Mouse (Mus musculus) retina, adult 2 months (tissue): ENCODE results near the gene C1qtnf1.

Source experiments
- DNase-seq: peaks from one replicate; pipeline ENCODE4 v3.0.0-alpha.2; 2012; ENCODE audit warnings: low read depth, low spot score

Gene C1qtnf1

DNA sequence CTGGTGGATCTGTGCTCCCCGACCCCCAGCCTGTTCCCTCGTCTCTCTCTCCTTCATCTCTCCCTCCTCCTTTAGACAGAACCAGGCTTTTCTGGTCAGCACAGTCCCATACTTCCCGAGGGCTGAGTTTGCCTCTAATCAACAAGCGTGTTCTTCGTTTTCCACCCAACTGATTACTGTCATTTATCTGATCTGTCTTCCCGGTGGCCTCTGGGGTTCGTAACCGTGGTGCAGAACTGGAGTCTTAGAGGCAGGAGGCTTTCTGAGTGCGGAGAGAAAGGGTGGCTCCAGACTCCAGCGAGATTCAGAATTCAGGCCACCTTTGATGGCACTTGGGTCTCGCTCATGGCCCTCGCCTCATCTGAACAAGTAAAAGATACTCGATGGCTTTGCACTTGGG, 6.1 kb downstream of the C1qtnf1 start:
- no peak for DNase-seq

DNA sequence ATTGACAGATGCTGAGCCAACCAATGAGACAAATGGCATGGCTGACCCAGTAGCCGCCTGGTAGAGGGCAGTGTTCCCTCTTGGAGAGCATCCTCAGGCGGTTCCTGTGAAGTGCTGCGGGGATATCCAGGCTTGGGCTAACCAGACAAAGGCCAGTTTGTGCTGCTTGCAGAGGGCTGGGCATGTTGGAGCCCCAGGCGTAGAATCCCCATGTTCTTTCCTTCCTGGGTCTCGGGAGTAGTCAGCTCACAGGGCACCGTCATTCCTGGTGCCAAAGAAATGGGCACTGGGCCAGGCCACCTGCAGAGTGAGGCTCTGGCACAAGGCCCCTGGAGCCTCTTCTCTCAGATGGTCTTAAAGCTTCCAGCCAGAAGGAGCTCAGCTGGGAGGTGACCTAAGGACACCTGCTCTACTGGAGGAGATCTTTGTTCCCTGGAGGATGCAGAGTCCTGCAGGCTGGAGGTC, 8.5 kb downstream of the C1qtnf1 start:
- DNase-seq, result no peak

DNA sequence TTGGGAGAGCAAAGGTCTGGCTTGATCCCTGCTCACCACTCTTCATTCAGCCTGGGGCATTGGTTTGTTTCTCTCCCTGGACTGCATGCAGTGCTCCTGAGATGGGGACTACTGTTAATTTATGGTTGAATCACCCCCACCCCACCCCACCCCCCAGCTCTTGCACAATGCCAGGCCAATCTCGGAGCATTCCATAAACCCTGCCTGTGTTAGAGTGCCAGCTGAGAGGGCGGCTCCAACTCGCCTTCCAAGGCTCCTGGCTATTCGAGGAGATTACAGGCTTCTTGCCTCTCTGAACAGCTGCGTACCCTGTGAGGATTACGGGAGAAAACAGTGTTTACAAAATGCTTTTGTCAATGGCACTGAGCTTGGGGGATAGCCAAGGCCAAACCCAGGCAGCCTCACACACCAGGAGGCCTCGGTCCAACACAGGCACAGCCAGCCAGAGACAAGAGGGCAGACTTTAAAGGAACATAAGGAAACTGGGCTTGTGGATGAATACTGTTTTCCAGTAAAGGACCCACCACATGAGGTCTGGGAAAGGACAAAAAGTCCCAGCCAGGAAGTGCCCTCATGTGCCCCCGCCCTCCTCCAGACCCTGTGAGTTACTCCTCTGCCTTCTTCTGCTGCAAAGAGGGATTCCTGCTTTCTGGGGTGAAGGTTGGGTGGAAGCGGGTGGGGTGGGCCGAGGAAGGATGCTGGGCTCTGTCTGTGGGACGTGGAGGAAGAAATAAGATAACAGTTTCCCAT, 10.8 kb downstream of the C1qtnf1 start:
- DNase-seq, result no peak

DNA sequence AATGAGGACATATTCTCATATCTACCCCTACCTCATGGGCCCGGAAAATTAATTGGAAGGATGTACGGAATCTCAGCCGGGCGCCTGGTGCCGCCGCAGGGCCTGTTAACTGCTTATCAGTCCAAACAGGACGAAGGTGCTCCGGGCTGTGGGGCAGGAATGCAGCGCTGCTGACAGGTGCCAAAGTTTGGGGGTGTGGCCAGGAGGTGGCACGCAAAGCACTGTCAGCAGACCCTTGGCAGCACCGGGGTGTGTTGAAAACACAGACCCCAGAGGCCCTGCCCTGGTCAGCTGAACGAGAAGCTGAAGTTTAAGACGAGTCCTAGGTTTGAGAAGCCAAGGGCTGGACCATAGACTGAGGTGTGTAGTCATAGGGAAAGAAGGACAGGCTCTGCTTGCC, 14.7 kb downstream of the C1qtnf1 start:
- no peak for DNase-seq

DNA sequence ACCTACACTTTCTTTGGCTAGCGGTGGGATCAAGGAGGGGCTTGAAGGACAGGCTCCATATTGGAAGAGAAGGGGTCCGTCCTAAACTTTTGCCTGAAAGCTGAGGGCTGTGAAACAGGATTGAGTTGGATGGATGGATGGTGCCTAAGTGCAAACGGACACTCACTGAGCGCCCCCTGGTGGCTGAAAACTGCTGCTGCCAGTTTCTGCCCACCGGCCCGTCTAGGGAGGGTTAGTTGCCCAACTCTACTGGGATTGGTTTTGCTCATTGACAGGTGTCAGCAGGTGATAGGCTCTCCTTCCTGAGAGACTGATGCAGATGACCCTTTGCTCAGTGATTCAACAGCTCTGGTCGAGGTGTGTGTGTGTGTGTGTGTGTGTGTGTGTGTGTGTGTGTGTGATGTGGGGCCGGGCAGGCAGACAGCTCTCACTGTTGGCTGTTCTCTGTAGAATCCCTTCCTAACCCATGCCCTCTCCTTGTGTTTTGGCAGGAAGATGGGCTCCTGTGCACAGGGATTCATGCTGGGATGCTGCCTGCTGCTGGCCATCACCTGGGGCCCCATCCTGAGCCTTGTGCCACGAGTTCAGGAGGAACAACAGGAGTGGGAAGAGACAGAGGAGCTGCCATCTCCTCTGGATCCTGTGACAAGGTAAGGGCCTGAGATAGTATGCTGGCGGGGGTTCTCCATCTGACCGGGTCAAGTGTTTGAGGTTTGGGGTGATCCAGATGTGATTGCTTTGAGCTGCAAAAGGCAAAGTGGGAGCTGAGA, 15.4 kb downstream of the C1qtnf1 start:
- DNase-seq, result no peak

DNA sequence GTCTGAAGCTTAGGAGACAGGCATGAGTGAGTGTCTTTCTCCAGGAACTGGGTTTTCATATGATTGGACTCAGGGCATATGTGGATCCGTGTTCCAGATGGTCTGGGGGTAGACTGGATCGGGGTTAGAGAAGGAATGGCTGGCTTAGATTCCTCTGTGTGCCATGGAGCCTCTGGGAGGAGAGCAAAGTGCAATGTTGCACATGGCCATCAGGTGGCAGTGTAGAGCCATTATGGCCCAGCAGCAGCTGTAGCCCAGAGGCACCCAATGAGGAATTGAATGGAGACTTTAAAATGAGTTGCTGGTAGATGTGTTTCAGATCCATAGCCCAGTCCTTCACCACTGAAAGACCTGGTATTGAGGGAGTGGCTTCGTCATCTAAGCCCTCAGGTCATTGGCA, 17.8 kb downstream of the C1qtnf1 start:
- peak; percentile 57 for DNase-seq

DNA sequence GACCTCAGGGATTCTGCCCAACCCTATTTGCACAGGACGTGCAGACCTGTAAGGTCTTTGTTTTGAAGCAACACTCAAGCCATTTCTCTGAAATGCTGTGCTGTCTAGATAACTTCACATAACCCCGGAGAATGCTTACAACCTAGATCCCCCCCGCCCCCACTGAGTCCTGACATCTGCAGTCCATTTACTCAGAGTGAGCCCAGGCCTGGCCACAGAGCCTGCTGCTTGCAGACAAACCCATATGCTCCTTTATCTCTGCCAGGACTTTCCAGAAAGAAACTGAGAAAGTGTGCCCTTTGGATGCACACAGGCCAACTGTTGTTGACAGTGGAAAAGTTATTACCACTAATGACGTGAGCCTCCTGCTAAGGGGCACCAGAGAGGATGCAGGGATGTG, 19.3 kb downstream of the C1qtnf1 start:
- no peak for DNase-seq

DNA sequence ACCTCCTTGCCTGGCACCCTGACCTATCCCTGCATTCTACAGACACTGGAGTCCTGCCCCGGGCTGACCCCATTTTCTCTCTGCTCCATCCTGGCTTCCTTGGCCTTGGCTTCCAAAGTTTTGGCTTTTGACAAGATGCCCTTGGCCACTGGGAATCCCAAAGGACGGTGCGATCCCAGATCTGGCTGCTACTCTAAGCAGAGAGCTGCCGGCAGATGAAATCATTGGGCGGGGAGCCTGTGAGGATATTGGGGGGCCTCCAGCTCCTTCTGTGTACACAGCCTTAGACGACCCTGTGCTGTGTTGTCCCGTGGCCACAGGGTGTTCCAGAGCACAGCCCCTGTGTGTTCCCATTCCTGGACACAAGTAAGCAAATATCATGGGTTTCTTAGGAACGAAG, 20.4 kb downstream of the C1qtnf1 start:
- DNase-seq, result no peak

DNA sequence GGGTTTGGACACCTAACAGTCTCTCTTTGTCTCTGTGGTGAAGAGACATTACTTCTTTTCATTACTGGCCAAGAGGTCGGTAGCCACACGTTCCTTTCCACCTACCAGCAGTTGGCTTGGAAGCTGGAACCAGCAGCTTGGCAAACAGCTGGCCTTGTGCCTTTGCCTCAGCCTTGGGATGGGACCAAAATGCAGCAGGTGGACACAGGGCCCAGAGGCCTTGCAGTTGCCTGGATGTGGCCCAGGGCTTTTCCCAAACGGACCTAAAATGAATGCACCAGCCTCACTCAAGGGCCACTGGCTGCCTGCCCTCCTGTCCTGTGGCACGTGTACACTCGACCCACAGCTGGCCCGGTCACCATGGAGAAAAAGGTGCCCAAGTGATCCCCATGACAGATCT, 23.2 kb downstream of the C1qtnf1 start:
- DNase-seq, result no peak

DNA sequence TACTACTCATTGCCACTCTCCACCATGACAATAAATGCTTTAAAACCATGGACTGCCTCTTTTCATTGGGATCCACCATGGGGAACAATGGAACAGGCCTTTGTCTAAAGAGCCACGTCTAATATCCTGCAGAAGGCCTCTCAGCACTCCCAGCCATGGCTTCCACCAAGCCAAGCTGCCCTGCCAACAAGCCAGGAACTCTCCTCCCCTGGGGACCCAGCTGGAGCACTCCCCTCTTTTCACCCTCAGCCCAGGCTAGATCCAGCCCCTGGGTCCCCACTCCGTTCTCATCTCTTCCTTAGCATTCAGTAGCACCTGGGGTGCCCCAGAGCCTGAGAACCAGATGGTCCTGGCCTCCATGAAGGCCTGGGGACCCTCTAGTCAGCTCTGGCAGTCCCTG, 25.0 kb downstream of the C1qtnf1 start:
- no peak for DNase-seq

DNA sequence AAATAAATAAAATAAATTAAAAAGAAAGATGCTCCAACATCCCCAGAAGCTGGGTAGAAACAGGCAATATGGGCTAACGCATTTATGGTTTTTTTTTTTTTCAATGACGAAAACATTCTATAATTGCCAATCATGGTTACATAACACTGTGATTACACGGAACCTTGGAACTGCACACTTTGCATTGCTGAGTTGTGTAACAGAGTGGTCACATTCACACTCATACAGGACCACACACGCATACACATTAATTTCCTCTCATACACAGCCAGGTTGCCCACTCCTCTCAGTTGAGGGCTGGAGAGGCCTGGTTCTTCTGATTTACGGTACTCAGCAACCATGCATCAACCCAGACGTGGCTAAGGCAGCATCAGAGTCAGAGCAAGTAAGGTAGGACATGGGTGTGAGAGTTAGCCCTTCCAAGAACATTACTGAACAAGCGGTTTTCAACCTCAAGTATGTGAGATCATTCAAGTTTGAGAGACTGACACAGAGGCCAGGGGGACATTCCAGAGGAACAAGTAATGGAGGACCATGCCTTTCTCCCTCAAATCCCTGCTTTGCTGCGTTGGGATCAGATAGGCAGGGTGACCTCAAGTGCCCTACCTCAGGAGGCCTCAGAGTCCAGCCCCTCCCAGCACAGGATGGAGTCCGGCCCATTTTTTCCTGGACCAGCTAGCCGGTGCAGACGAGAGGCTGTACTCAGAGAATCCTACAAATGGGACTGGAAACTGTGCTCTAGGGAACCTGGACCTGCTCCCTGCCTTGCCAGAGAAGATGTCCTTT, 26.1 kb downstream of the C1qtnf1 start:
- no peak for DNase-seq

DNA sequence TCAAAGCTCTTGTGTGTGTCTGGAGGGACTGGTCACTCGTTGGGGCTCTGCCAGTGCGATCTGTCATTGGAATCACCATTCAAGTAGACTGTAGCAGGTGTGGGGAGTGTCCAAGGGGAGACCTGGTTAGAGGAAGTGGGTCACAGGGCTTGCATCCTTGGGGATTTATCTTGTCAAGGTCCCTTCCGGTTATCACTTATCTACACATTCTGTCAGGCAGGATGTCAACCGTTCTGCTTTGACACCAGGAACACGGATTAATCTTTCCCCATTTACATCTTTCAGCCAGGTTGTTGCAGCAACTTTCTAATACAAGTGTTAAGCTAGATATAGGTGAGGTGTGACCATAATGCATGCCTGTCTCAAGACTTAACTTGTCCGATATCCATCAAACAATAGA, 27.8 kb downstream of the C1qtnf1 start:
- DNase-seq, result no peak

DNA sequence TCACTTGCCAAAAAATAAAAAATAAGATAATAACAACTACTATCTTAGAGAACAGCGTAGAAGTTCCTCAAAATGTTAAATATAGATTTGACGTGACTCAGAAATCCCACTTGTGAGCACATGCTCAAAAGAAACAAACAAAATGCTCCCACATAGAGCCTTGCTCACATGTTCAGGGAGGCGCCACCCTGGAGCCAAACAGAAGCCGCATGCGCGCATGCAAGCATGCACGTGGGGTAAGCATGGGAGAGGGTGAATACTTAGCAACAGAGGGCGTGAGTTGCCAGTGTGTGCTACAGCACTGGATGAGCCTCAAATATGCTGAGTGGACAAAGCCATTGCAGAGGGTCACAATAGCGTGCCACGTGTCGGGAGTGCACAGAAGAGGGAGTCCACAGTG, 28.9 kb downstream of the C1qtnf1 start:
- DNase-seq, result no peak

DNA sequence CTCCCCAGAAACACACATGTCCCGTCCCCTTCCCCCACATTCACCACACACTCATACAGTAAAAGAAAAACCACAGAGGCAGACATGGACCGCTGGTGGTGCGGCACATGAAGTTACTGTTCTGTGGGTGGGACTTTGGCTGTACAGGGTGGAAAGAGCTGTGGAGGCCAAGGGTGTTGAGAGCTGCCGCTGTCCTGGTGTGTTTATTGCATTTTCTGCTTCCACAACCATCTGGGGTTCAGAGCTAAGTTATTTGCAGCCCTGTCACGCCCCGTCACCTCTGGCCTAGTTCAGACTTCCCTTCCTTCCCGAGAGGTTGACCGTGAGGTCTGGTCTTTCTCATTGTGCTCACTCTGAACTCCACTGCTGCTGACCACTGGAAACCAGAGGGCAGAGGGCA, 31.0 kb downstream of the C1qtnf1 start:
- DNase-seq, result no peak

DNA sequence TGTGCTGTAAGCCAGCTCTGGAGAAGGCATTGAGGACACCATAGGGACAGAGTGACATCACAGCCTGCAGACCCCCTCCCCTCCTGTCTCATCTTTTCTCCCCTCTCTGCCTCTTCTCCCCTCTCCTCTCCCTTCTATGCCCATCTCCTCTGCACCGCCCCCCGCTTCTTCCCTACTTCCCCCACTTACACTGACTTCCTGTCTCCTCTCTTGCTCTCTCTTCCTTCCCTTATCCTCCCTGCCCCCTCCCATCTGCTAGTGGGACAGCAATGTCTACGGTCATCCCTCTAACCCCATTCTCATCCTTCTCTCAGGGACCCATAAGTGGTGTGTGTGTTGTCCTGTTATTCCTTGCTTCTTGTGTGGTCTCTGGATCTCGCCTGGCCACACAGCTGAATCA, 31.5 kb downstream of the C1qtnf1 start:
- DNase-seq, result no peak

DNA sequence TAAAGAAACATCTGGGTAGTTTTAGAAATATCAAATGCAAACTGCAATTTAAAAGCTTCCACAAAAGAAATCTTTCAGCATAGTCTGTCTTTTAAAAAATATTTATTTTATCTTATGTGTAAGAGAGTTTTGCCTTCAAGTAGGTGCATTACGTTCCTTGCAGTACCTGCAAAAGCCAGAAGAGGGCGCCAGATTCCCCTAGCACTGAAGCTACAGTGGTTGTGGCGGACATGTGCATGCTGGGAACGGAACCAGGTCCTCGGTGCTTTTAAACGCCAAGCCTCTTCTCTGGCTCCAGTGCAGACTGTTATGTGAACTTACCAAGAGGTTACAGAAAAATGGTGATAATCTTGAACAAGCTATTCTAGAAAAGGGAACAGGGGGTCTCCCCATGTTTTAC, 32.3 kb downstream of the C1qtnf1 start:
- no peak for DNase-seq

DNA sequence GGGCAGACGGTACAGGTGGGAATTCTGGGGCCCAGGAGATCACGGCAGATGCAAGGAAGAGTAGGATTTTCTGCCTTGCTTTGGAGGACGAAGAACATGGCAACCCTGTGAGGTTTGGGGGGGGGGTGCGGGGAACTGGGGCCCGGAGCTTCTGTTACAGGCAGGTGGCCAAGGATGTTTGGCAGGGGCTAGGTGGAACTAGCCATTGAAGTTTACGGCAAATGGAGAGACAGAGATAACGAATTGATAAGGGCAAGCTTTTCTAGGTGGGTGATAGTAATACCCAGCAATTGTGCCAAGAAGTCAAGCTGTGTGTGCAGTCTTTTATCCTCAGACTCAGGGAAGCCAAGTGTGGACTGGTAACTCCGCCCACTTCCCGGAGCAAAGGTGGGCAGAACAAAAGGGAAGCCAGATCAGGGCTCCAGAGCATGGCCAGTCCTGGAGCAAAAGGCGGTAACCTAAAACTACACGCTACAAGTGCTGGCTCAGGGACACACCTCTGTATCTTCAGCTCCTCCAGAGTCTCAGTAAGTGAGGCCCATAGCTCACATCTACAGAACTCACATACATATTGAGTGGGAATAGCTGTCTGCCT, 39.5 kb downstream of the C1qtnf1 start:
- DNase-seq, result no peak

DNA sequence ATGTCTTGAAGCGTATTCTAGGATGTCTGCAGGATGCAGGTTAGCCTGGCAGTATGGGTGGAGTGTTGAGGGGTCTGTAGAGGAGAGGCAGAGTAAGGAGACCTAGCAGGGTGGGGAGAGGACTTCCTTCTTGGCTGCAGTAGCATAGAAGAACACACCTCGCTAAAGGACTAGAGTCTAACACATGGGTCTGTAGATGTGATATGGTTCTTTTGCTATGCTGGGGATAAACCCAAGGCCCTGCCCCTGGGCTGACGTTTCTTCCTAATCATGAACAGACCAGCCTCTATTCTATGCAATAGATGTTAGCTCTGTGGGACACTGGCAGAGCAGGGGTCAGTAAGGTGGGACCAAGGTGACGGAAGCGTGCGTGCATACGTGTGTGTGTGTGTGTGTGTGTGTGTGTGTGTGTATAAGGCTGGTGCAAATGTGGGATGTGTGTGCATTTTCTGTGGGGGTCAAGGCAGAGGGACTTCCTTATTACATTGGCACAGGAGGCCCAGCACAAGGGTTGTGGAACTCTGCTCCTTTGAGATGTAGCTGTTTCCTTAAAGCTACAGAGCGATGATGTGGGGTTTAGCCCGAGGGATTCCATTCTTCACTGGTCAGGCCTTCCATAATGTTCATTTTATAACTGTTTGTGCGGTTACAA, 41.6 kb downstream of the C1qtnf1 start:
- DNase-seq, result no peak

DNA sequence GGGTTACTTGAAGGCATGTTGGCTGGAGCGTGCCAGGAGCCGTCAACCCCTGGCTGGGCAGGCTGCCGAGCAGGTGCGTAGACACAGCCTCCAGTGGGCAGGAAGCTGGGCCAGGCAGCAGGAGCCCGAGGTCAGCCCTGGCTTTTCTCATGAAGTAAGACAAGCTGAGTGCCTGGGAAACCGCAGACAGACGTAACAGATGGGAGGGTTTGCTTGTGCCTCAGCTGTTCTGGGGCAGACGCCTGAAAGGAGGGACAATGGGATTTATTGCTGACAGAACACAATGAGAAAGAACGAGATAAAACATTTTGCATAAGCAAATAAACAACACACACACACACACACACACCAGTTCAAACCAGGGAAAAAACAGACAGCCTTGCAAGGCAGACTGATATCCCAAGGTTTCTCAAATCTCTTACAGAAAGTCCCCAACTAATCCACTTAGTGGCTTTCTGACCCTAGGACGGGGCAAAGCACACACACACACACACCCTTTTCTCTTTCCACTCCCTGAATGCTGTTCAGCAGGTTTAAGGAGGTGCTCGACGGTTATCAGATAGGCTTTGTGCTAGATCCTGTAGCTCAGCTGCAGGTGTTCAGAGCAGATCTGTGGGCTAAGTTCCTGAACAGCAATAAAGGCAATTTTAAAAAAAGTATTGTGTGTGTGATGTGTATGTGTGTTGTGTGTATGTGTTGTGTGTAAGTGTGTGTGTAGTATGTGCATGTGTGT, 42.4 kb downstream of the C1qtnf1 start:
- DNase-seq, result no peak

DNA sequence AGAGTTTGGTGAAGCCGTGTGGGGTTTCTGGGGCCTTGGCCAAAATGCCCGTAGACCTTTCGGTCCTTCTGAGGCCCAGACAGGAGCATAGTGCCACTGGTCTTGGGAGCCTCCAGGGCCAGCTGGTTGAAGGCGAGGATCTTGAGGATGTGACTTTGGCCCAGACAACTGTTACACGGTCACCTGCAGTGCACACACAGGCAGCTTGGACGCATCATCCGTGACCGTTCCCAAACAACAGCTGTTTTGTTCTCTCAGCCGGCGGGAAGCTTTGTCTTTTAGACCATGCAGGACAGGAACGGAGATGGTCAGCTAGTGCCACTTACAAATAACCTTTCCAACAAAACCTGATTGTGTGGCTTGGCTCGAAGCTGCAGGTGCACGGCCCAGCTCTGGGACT, 43.7 kb downstream of the C1qtnf1 start:
- DNase-seq, result no peak

DNA sequence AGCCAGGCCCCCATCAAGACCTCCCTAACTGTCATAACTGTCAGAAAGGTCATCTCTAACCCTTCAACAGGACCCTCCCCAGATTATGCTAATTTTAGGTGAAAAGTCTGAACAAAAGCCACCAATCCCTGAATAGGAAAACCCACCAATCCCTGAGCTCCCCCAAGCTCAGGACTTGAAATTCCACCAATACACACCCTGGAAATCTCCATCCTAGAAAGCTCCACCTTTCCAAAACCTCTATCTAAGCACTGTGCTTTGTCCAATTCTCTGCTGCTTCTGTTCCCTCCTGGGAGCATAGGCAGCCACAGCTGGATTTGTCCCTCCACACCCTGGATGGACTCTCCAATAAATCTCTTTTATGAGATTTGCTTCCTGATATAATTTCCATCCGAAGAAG, 45.2 kb downstream of the C1qtnf1 start:
- no peak for DNase-seq
